In genomic region chr11:99461736-99462135, GRCm38 (mm10) we compare ENCODE assay signal across 33 mouse cellular contexts. TPM values are rescaled to one million over a fixed set of nuclear protein-coding genes. Genes with fewer than 3 reads are reported as not detected.
DNase-seq lines count a peak whose midpoint lies in the region; ATAC-seq and TF ChIP-seq lines count a peak whose summit lies in the region.
"Had no signal": no experiment of that assay in that cellular context is flagged by ENCODE, and none has a peak within 500 bp of the region (broad histone marks: within the 10 kb centered on the region; RNA-seq: fewer than 3 reads in every experiment).

No protein-coding gene starts in this region.

- no peak overlapping the region for H3K4me3 ChIP-seq in intestine, embryonic 15.5 days (replicated peaks)
- no peak overlapping the region for H3K4me3 ChIP-seq in kidney, adult 2 months (ENCODE audit: insufficient read depth, low read depth, low read length)
- H3K4me3 ChIP-seq in small intestine, adult 2 months (ENCODE audit: low read depth, low read length) = peak overlapping the region; percentile 51; the same call in 1 of the 2 replicates
- H3K4me3 ChIP-seq: forebrain, embryonic 10.5 days; hindbrain, embryonic 13.5 days; liver, embryonic 13.5 days; neural tube, embryonic 12.5 days; stomach, embryonic 15.5 days had no signal

- H3K4me2 ChIP-seq in intestine, embryonic 15.5 days (replicated peaks) = peak overlapping the region; percentile 32; the same call in 1 of the 2 replicates
- H3K4me2 ChIP-seq: hindbrain, embryonic 13.5 days; liver, embryonic 13.5 days; lung, embryonic 14.5 days; neural tube, embryonic 12.5 days; stomach, embryonic 15.5 days had no signal

- H3K36me3 ChIP-seq in intestine, embryonic 15.5 days = no peaks in the 10 kb centered on the region
- H3K36me3 ChIP-seq in kidney, adult 2 months (ENCODE audit: control insufficient read depth, insufficient read depth, low read length) = no peaks in the 10 kb centered on the region
- H3K36me3 ChIP-seq in small intestine, adult 2 months (ENCODE audit: control insufficient read depth, insufficient read depth, low read length) = no peaks in the 10 kb centered on the region
- H3K36me3 ChIP-seq: forebrain, embryonic 10.5 days; hindbrain, embryonic 13.5 days; liver, embryonic 13.5 days; neural tube, embryonic 12.5 days; stomach, embryonic 15.5 days had no signal

- WGBS in intestine, embryonic 15.5 days = 61% methylated on average over 7 of the region's 7 CpGs
- WGBS in kidney, adult 2 months = 47% methylated on average over 7 of the region's 7 CpGs
- 23% methylated on average over 7 of the region's 7 CpGs for WGBS in small intestine, adult 2 months

- peak; percentile 94 for DNase-seq in kidney, adult 2 months
- peak; percentile 71 for DNase-seq in kidney, postnatal 10 days
- no peak for DNase-seq in heart, adult 18-20 months
- no peak for DNase-seq in lung, adult 18-20 months
- no peak for DNase-seq in ovary, postnatal 10 days (ENCODE audit: low spot score)
- no peak for DNase-seq in thymus, postnatal 4 days
- DNase-seq: adrenal gland, postnatal 25 days; cerebellum, adult 9-10 months; gastrocnemius, postnatal 36 days; liver, embryonic 13.5 days; lung, embryonic 14.5 days; midbrain, embryonic 14.5 days; retina, postnatal 1 day; right cerebral cortex, postnatal 4 days; thymus, adult 2 months had no signal

- no peak for TF ChIP-seq POLR2A in kidney, adult 2 months (IDR thresholded peaks at IDR 0.05; ENCODE audit: low read depth, low read length)
- no peak for TF ChIP-seq POLR2A in small intestine, adult 2 months (IDR thresholded peaks at IDR 0.05; ENCODE audit: low read depth, low read length)

- TF ChIP-seq CTCF in kidney, adult 2 months (conservative IDR thresholded peaks at IDR 0.05; ENCODE audit: insufficient read depth, insufficient read length, low read depth, low read length) = no peak
- TF ChIP-seq CTCF in small intestine, adult 2 months (IDR thresholded peaks at IDR 0.05; ENCODE audit: extremely low read depth, insufficient read length, insufficient replicate concordance, low read depth, low read length) = 0 out of 2 replicates have a peak, but pooled peaks have one; percentile 8

- no peaks in the 10 kb centered on the region for H3K9me3 ChIP-seq in intestine, embryonic 15.5 days
- H3K9me3 ChIP-seq: forebrain, embryonic 10.5 days; hindbrain, embryonic 13.5 days; liver, embryonic 13.5 days; neural tube, embryonic 12.5 days; stomach, embryonic 15.5 days had no signal

- no peak overlapping the region for H3K9ac ChIP-seq in intestine, embryonic 15.5 days
- H3K9ac ChIP-seq: hindbrain, embryonic 13.5 days; liver, embryonic 13.5 days; lung, embryonic 14.5 days; neural tube, embryonic 12.5 days; stomach, embryonic 15.5 days had no signal

- H3K27me3 ChIP-seq in intestine, embryonic 15.5 days (replicated peaks) = no peaks in the 10 kb centered on the region
- H3K27me3 ChIP-seq in kidney, adult 2 months (replicated peaks; ENCODE audit: control insufficient read depth, insufficient read depth, low read length) = no peaks in the 10 kb centered on the region
- no peaks in the 10 kb centered on the region for H3K27me3 ChIP-seq in small intestine, adult 2 months (ENCODE audit: control insufficient read depth, insufficient read depth, low read length)
- H3K27me3 ChIP-seq: liver, embryonic 13.5 days; stomach, embryonic 15.5 days had no signal

- peak; percentile 86 for ATAC-seq in intestine, embryonic 15.5 days
- ATAC-seq: forebrain, embryonic 16.5 days had no signal

- H3K27ac ChIP-seq in intestine, embryonic 15.5 days = peak overlapping the region; percentile 71
- peak overlapping the region; percentile 75 for H3K27ac ChIP-seq in kidney, adult 2 months (ENCODE audit: insufficient read depth, low read depth, low read length)
- peak overlapping the region; percentile 95 for H3K27ac ChIP-seq in small intestine, adult 2 months (ENCODE audit: insufficient read depth, low read depth, low read length)
- H3K27ac ChIP-seq: forebrain, embryonic 10.5 days; hindbrain, embryonic 13.5 days; liver, embryonic 13.5 days; neural tube, embryonic 12.5 days had no signal

- 0 out of 2 replicates have a peak, but pooled peaks cover 5% of the 10 kb centered on the region for H3K4me1 ChIP-seq in intestine, embryonic 15.5 days (replicated peaks)
- peaks cover 9% of the 10 kb centered on the region for H3K4me1 ChIP-seq in kidney, adult 2 months (ENCODE audit: control insufficient read depth, insufficient read depth, low read length)
- H3K4me1 ChIP-seq in small intestine, adult 2 months (ENCODE audit: control insufficient read depth, insufficient read depth, insufficient read length, low read length) = peaks cover 10% of the 10 kb centered on the region
- H3K4me1 ChIP-seq: forebrain, embryonic 10.5 days; hindbrain, embryonic 13.5 days; liver, embryonic 13.5 days; neural tube, embryonic 12.5 days had no signal

RNA-seq across cellular contexts. Expression of gene Krt20, which starts 23.8 kb away (rescaled TPM):
- polyA plus RNA-seq in intestine, embryonic 15.5 days (2015; fragmentation: Nextera tagmentation; extraction: Ambion mirVana) = 64.3 and 72.9 TPM in 2 replicates
- polyA plus RNA-seq in kidney, adult 2 months (2012; rRNA removed) = 0.13 and 0.23 TPM in 2 replicates
- 292 and 951 TPM in 2 replicates for polyA plus RNA-seq in small intestine, adult 2 months (2012; rRNA removed)
- not detected for total RNA-seq in heart, adult 18-20 months (2021)
- total RNA-seq: heart, adult 8-10 months; heart, postnatal 25 days; left cerebral cortex, adult 18-20 months; left cerebral cortex, postnatal 36 days; megakaryocyte, adult 5-6 weeks had no signal
- polyA plus RNA-seq: brain, embryonic 14.5 days; forebrain, embryonic 16.5 days had no signal

RNA-seq across cellular contexts. Expression of gene Krt23, which starts 31.2 kb away (rescaled TPM):
- 12.2 and 13.1 TPM in 2 replicates for polyA plus RNA-seq in intestine, embryonic 15.5 days (2015; fragmentation: Nextera tagmentation; extraction: Ambion mirVana)
- polyA plus RNA-seq in kidney, adult 2 months (2012; rRNA removed) = 2.7 and 3.5 TPM in 2 replicates
- 4.4 and 7.4 TPM in 2 replicates for polyA plus RNA-seq in small intestine, adult 2 months (2012; rRNA removed)
- total RNA-seq in heart, adult 18-20 months (2021) = under 1 TPM in 1 of 2 experiments, not detected in 1; 0.31 TPM
- total RNA-seq: adrenal gland, postnatal 25 days; gastrocnemius, postnatal 36 days; heart, adult 8-10 months; heart, postnatal 25 days; left cerebral cortex, adult 18-20 months; left cerebral cortex, postnatal 36 days; megakaryocyte, adult 5-6 weeks had no signal
- polyA plus RNA-seq: brain, embryonic 14.5 days; cortical plate, adult 2 months; embryonic facial prominence, embryonic 11.5 days; forebrain, embryonic 16.5 days; heart, embryonic 14.5 days; neural tube, embryonic 12.5 days had no signal

RNA-seq across cellular contexts. Expression of gene Krt12, which starts 39.7 kb away (rescaled TPM):
- not detected in 2 replicates for polyA plus RNA-seq in intestine, embryonic 15.5 days (2015; fragmentation: Nextera tagmentation; extraction: Ambion mirVana)
- polyA plus RNA-seq in kidney, adult 2 months (2012; rRNA removed) = not detected in 2 replicates
- 0.48 and 9.5 TPM in 2 replicates for polyA plus RNA-seq in small intestine, adult 2 months (2012; rRNA removed)
- total RNA-seq in heart, adult 18-20 months (2021) = not detected
- total RNA-seq: adrenal gland, postnatal 25 days; gastrocnemius, postnatal 36 days; heart, adult 8-10 months; heart, postnatal 25 days; megakaryocyte, adult 5-6 weeks had no signal
- polyA plus RNA-seq: embryonic facial prominence, embryonic 11.5 days; forebrain, embryonic 10.5 days; heart, embryonic 14.5 days; hindbrain, embryonic 13.5 days; liver, embryonic 13.5 days; lung, embryonic 14.5 days; midbrain, embryonic 14.5 days; neural tube, embryonic 12.5 days had no signal

RNA-seq across cellular contexts. Expression of gene Krt39, which starts 59.4 kb away (rescaled TPM):
- polyA plus RNA-seq in intestine, embryonic 15.5 days (2015; fragmentation: Nextera tagmentation; extraction: Ambion mirVana) = not detected in 2 replicates
- polyA plus RNA-seq in kidney, adult 2 months (2012; rRNA removed) = not detected in 2 replicates
- not detected in 2 replicates for polyA plus RNA-seq in small intestine, adult 2 months (2012; rRNA removed)
- total RNA-seq in heart, adult 18-20 months (2021) = not detected
- total RNA-seq: adrenal gland, postnatal 25 days; ES-E14; gastrocnemius, postnatal 36 days; heart, adult 8-10 months; heart, postnatal 25 days; left cerebral cortex, adult 18-20 months; left cerebral cortex, postnatal 36 days; megakaryocyte, adult 5-6 weeks had no signal
- polyA plus RNA-seq: brain, embryonic 14.5 days; cortical plate, adult 2 months; embryonic facial prominence, embryonic 11.5 days; forebrain, embryonic 10.5 days; forebrain, embryonic 16.5 days; heart, embryonic 14.5 days; hindbrain, embryonic 13.5 days; limb, embryonic 14.5 days; liver, embryonic 13.5 days; lung, embryonic 14.5 days; midbrain, embryonic 14.5 days; neural tube, embryonic 12.5 days; stomach, embryonic 15.5 days had no signal

Comparison
In these comparisons a context has a peak if more than half of its experiments do, and no peak if none do; other contexts are left out.
1. DNase-seq: peak in kidney, adult 2 months (single experiment) and kidney, postnatal 10 days (single experiment); none in heart, adult 18-20 months (0 of 2), lung, adult 18-20 months (0 of 2), ovary, postnatal 10 days (single experiment) and thymus, postnatal 4 days (single experiment).
2. RNA of gene Krt20, which starts 23.8 kb away (polyA plus RNA-seq): 292 to 951 TPM in small intestine, adult 2 months and 64.3 to 72.9 TPM in intestine, embryonic 15.5 days; 0.13 to 0.23 TPM in kidney, adult 2 months; every median in the first group is over 10 times any median in the second.
3. Peak in every context shown above with its lines, with median percentiles within 50 percentile points of each other: H3K27ac ChIP-seq.